Mouse (Mus musculus): ENCODE measurements around the gene Hormad2.

Gene Hormad2

GRCm38 (mm10) chr11:4336693-4337283 is 104.1 kb downstream of the Hormad2 start:
- no peak for DNase-seq

- DNase-seq = no peak
Observed at GRCm38 (mm10) chr11:4335810-4336692, 104.9 kb downstream of the Hormad2 start.

- no peak for DNase-seq
Observed at GRCm38 (mm10) chr11:4332961-4333360, 107.9 kb downstream of the Hormad2 start.

GRCm38 (mm10) chr11:4328188-4328587 is 112.7 kb downstream of the Hormad2 start:
- no peak for DNase-seq

- no peak for DNase-seq
Observed at GRCm38 (mm10) chr11:4323481-4323880, 117.4 kb downstream of the Hormad2 start.

- DNase-seq = no peak
Observed at GRCm38 (mm10) chr11:4322943-4323342, 118.0 kb downstream of the Hormad2 start.

- DNase-seq = no peak
Observed at GRCm38 (mm10) chr11:4320876-4321275, 120.0 kb downstream of the Hormad2 start.

GRCm38 (mm10) chr11:4319212-4319955 is 121.5 kb downstream of the Hormad2 start:
- DNase-seq = no peak

- no peak for DNase-seq
Observed at GRCm38 (mm10) chr11:4318011-4318410, 122.9 kb downstream of the Hormad2 start.

- DNase-seq = no peak
Observed at GRCm38 (mm10) chr11:4317287-4317686, 123.6 kb downstream of the Hormad2 start.

- no peak for DNase-seq
Observed at GRCm38 (mm10) chr11:4312180-4312579, 128.7 kb downstream of the Hormad2 start.

GRCm38 (mm10) chr11:4310324-4310723 is 130.6 kb downstream of the Hormad2 start:
- DNase-seq = no peak

GRCm38 (mm10) chr11:4309613-4310012 is 131.3 kb downstream of the Hormad2 start:
- no peak for DNase-seq

GRCm38 (mm10) chr11:4308514-4309450 is 132.1 kb downstream of the Hormad2 start:
- DNase-seq = no peak

- DNase-seq = no peak
Observed at GRCm38 (mm10) chr11:4308060-4308513, 132.8 kb downstream of the Hormad2 start.

- no peak for DNase-seq
Observed at GRCm38 (mm10) chr11:4306086-4306485, 134.8 kb downstream of the Hormad2 start.

GRCm38 (mm10) chr11:4305090-4305489 is 135.8 kb downstream of the Hormad2 start:
- peak in 1 of 2 experiments; percentile 22 for DNase-seq

- DNase-seq = peak in 1 of 2 experiments; percentile 21
Observed at GRCm38 (mm10) chr11:4304203-4304602, 136.7 kb downstream of the Hormad2 start.

GRCm38 (mm10) chr11:4303033-4303432 is 137.9 kb downstream of the Hormad2 start:
- DNase-seq = peak in 1 of 2 experiments; percentile 25

GRCm38 (mm10) chr11:4302363-4302913 is 138.5 kb downstream of the Hormad2 start:
- DNase-seq = peak in 1 of 2 experiments; percentile 27

GRCm38 (mm10) chr11:4300683-4301082 is 140.2 kb downstream of the Hormad2 start:
- DNase-seq = peak in 1 of 2 experiments; percentile 29
